Mouse (Mus musculus) heart, embryonic 12.5 days (tissue): ENCODE data around the gene Tns1. TPM values are rescaled to one million over a fixed set of nuclear protein-coding genes. Genes with fewer than 3 reads are reported as not detected.

ENCODE experiments used
- ATAC-seq: fragments of 200-750 bp; cut with Nextera tagmentation; 2 replicates; pipeline ENCODE4 v1.8.0; 2017; ENCODE audit warnings: moderate TSS enrichment, moderate library complexity; ENCODE audit not compliant: insufficient number of reproducible peaks, low FRiP score
- H3K27ac ChIP-seq: fragments of 300-500 bp; sonication (generic); 2 replicates; pipeline ENCODE4 v1.5.1; 2016; ENCODE audit warnings: mild to moderate bottlenecking, moderate library complexity; ENCODE audit not compliant: poor library complexity, severe bottlenecking
- H3K27me3 ChIP-seq: fragments of 300-500 bp; sonication (generic); replicated peaks from 2 replicates; pipeline ENCODE4 v1.6.1; 2016; ENCODE audit warnings: mild to moderate bottlenecking, moderate library complexity
- H3K36me3 ChIP-seq: fragments of 300-500 bp; sonication (generic); 2 replicates; pipeline ENCODE4 v1.6.1; 2016; ENCODE audit warnings: mild to moderate bottlenecking, moderate library complexity
- H3K4me1 ChIP-seq: fragments of 300-500 bp; sonication (generic); replicated peaks from 2 replicates; pipeline ENCODE4 v1.6.1; 2016; ENCODE audit warnings: mild to moderate bottlenecking
- H3K4me2 ChIP-seq: fragments of 300-500 bp; sonication (generic); 2 replicates; pipeline ENCODE4 v1.6.1; 2016; ENCODE audit warnings: mild to moderate bottlenecking, moderate library complexity
- H3K4me3 ChIP-seq: fragments of 300-500 bp; sonication (generic); 2 replicates; pipeline ENCODE4 v1.5.1; 2016; ENCODE audit warnings: mild to moderate bottlenecking
- H3K9ac ChIP-seq: fragments of 300-500 bp; sonication (generic); 2 replicates; pipeline ENCODE4 v1.6.1; 2016; ENCODE audit warnings: mild to moderate bottlenecking, moderate library complexity
- H3K9me3 ChIP-seq: fragments of 300-500 bp; sonication (generic); replicated peaks from 2 replicates; pipeline ENCODE4 v1.6.1; 2016; ENCODE audit warnings: mild to moderate bottlenecking, moderate library complexity
- WGBS: fragments of 180-500 bp; shearing (Covaris S2); methylation state at CpG from one replicate; pipeline ENCODE4 v1.1.7; 2016; 5-methylcytosine and 5-hydroxymethylcytosine counted together
- polyA plus RNA-seq: library from polyadenylated mRNA; unstranded; fragments of >200 nt; fragmentation: Nextera tagmentation; extraction: Ambion mirVana; gene quantifications from 2 replicates; pipeline ENCODE4 v1.2.1, GENCODE M21; 2016

Tns1 gene
- polyA plus RNA-seq, 1 experiment from 2014 or later: 115 TPM

DNA sequence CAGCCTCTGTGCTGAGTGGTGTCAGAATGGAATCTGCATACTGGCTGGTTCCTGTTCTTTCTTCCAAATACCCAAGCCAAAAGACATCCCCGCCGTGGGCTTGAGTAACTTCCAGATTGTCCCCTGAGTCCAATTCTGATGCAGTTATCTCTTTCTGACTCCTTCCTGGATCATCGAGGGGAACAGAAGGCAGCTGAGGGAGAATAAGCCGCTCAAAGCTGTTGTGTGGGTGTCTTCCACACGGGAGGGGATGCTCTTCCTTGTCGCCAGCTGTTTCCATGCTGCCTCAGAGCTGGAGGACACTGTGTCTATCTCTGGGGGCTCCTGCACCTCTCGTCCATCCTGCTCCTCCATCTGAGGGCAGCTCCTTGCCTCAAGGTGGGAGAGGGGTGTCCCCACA, 133.0 kb downstream of the Tns1 start:
- Histone ChIP-seq H3K4me2 (no peak overlapping the region), H3K4me1 (peaks cover 53% of the 10 kb centered on the region), H3K36me3 (peaks cover 84% of the 10 kb centered on the region), H3K27me3 (no peaks in the 10 kb centered on the region), H3K27ac (no peak overlapping the region), H3K9me3 (no peaks in the 10 kb centered on the region), H3K4me3 (no peak overlapping the region), H3K9ac (no peak overlapping the region)
- WGBS: 68% methylated on average over 7 of the region's 7 CpGs
- ATAC-seq: no peak

DNA sequence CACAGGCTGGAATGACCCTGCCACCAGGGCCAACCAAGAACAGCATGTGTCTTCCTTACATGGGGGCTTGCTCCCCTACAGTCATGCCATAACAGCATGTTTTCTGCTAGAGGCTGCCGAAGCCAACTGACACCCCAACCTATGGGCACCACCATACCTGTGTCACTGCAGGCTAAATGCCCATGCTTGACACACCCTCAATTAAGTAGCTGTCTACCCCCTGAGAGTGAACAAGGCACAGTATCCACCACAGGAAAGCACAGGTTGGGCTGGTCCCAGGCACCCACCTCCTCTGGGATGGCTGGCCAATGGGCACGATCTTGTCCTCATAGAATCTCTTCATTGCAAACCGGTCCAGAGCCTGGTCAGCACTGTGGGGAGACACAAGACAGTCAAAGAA, 134.2 kb downstream of the Tns1 start:
- Histone ChIP-seq H3K4me3 (no peak overlapping the region), H3K27ac (no peak overlapping the region), H3K4me2 (no peak overlapping the region), H3K4me1 (peaks cover 42% of the 10 kb centered on the region), H3K27me3 (no peaks in the 10 kb centered on the region), H3K9me3 (no peaks in the 10 kb centered on the region), H3K9ac (no peak overlapping the region), H3K36me3 (peaks cover 85% of the 10 kb centered on the region)
- no peak for ATAC-seq
- WGBS: 69% methylated on average over 3 of the region's 3 CpGs

DNA sequence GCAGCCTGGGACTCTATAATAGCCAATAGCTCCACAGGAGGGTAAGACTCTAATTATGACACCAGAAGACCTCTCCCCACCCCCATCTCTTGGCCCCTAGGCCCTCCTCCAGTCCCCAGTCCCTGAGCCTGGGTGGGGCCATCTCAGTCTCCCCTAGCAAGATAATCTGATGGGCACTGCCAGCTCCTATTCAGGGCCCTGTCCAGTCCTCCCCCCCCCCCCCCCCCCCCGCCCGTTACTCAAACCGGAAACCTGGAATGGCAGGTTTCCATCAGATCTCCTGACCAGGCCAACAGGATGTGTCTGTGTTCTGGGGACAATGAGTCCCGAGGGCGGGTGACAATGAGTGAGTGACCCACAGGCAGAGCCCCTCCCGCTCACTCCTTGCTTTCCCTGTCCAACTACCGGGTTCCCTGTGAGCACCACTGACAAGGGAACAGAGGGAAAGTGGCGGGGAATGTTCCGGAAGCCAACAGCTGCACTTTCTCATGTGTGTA, 136.5 kb downstream of the Tns1 start:
- no peaks in the 10 kb centered on the region for H3K27me3 ChIP-seq
- H3K36me3 ChIP-seq: peaks cover 87% of the 10 kb centered on the region
- H3K4me1 ChIP-seq: peaks cover 29% of the 10 kb centered on the region
- H3K4me2 ChIP-seq: no peak overlapping the region
- 39% methylated on average over 6 of the region's 9 CpGs for WGBS
- H3K9ac ChIP-seq: no peak overlapping the region
- ATAC-seq: peak; percentile 83
- H3K9me3 ChIP-seq: no peaks in the 10 kb centered on the region
- no peak overlapping the region for H3K4me3 ChIP-seq
- peak overlapping the region; percentile 74 for H3K27ac ChIP-seq

DNA sequence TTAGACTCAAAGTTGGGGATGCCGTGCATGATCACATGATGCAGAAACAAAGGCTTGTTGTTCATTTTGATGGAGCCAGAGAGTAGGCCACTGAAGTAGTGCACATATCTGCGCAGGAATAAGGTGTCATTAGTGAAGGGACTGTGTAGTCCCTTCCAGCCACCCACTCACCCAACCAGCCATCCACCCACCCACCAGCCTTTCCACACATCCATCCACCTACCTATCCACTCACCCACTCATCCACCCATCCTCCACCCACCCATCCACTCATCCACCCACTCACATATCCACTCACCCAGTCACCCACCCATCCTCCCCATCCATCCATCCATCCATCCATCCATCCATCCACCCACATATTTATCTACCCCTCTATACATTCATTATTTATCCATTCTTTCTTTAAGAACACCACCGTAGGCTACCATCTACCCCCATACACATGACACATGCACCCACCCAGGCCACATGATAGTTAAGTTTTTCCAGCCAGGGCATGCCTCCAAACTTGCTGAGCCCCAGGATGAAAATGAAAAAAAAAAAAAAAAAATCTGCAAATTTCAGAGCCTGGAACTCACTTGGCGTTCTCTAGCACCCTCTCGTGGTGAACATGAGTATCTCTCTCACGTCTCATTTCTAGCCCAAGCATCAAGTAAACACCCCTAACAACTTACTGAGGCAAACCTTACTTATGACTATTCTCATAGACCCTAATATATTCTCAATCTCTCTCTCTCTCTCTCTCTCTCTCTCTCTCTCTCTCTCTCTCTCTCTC, 137.8 kb downstream of the Tns1 start:
- H3K27ac ChIP-seq: no peak overlapping the region
- 40% methylated on average over 6 of the region's 6 CpGs for WGBS
- no peaks in the 10 kb centered on the region for H3K9me3 ChIP-seq
- H3K27me3 ChIP-seq: no peaks in the 10 kb centered on the region
- 0 out of 2 replicates have a peak overlapping the region, but pooled peaks have one; percentile 46 for H3K9ac ChIP-seq
- no peak for ATAC-seq
- peaks cover 25% of the 10 kb centered on the region for H3K4me1 ChIP-seq
- H3K4me2 ChIP-seq: no peak overlapping the region
- H3K4me3 ChIP-seq: no peak overlapping the region
- H3K36me3 ChIP-seq: peaks cover 88% of the 10 kb centered on the region

DNA sequence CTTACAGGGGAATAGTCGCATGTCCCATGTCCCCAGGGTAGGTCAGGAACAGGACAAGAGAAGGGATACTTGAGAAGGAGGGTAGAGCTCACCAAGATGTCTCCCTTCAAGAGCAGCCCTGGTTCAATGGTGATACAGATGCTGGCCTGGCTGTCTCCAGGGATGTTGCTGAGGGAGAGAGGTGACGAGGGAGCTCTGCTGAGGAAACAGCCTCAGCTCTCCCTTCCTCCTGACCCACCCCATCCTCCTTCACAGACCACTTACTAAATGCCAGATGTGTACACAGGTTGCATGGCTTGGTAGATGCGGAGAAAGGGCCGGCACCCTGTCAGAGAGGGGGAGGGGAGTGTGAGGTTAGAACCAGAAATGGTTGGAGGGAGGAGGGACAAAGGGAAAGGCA, 138.6 kb downstream of the Tns1 start:
- Histone ChIP-seq H3K36me3 (peaks cover 88% of the 10 kb centered on the region), H3K27ac (no peak overlapping the region), H3K4me2 (no peak overlapping the region), H3K9me3 (no peaks in the 10 kb centered on the region), H3K9ac (no peak overlapping the region), H3K27me3 (no peaks in the 10 kb centered on the region), H3K4me3 (no peak overlapping the region), H3K4me1 (peaks cover 32% of the 10 kb centered on the region)
- ATAC-seq: no peak
- 80% methylated on average over 4 of the region's 4 CpGs for WGBS

DNA sequence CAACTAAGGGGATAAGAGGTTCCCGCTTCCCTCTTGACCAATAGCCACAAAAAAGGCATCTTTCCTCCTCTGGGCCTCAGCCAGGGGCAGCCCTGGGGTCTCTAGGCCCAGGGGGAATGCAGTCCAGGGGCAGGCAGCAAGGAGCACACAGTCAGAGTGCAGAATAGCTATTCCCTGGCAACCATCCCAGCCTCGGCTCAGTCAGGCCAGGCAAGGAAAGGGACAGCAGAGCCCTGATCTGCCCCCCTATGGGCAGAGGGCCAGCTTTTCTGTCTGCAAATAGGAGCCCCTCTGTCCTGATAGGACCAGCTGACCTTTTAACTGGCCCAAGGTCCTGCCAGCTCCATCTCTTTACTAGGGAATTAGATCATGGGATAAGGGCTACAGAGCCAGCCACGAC, 145.0 kb downstream of the Tns1 start:
- peak overlapping the region; percentile 3; the same call in 1 of the 2 replicates for H3K9ac ChIP-seq
- peak; percentile 64 for ATAC-seq
- peak overlapping the region; percentile 70 for H3K27ac ChIP-seq
- 41% methylated on average over 3 of the region's 3 CpGs for WGBS
- peaks cover 97% of the 10 kb centered on the region for H3K36me3 ChIP-seq
- peaks cover 59% of the 10 kb centered on the region for H3K4me1 ChIP-seq
- H3K9me3 ChIP-seq: no peaks in the 10 kb centered on the region
- H3K4me2 ChIP-seq: no peak overlapping the region
- H3K4me3 ChIP-seq: no peak overlapping the region
- no peaks in the 10 kb centered on the region for H3K27me3 ChIP-seq

DNA sequence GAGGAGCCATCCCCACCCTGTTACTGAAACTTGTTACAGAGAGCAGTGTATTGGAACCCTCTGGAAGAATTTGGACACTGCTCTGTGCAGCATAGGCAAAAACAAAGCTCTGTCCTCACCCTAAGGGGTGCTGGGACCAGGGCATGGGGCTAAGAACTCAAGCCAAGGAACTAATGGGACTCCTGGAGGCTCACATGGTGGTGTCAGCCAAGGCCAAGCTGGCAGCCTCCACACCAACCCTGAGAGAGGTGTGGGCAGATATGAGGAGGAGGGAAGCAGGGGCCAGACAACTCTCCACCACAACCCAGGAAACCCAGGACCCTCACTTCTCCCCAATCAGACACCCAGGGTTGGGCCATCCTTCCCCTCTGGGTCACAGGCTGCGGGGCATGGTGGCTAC, 145.7 kb downstream of the Tns1 start:
- Histone ChIP-seq H3K27me3 (no peaks in the 10 kb centered on the region), H3K4me2 (no peak overlapping the region), H3K9me3 (no peaks in the 10 kb centered on the region), H3K4me1 (peaks cover 66% of the 10 kb centered on the region), H3K9ac (no peak overlapping the region; the same call in 1 of the 2 replicates), H3K36me3 (peaks cover 97% of the 10 kb centered on the region), H3K27ac (peak overlapping the region; percentile 70), H3K4me3 (no peak overlapping the region)
- WGBS: 100% methylated on average over 1 of the region's 1 CpGs
- ATAC-seq: no peak

DNA sequence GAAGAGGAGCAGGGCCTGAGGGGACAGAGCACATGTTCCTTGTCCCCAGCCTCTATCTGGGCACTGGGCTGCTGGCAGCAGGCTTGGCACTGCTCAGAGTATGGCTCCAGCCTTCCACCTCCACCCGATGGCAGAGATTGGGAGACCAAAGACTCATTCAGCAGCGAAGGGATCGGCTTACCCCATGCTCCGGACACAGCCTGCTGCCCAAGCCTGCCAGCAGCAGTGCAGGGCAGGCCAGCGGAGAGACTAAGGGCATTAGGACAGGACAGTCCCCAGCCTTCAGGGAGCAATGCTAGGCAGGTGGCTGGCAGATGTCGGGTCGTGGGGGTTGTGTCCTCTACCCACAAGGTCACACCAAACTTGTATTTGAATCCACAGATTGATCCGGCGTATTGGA, 150.3 kb downstream of the Tns1 start:
- no peak overlapping the region for H3K9ac ChIP-seq
- no peaks in the 10 kb centered on the region for H3K27me3 ChIP-seq
- H3K36me3 ChIP-seq: peaks cover 75% of the 10 kb centered on the region
- H3K9me3 ChIP-seq: no peaks in the 10 kb centered on the region
- 79% methylated on average over 9 of the region's 9 CpGs for WGBS
- no peak overlapping the region for H3K27ac ChIP-seq
- ATAC-seq: no peak
- H3K4me2 ChIP-seq: no peak overlapping the region
- no peak overlapping the region for H3K4me3 ChIP-seq
- peaks cover 79% of the 10 kb centered on the region for H3K4me1 ChIP-seq

DNA sequence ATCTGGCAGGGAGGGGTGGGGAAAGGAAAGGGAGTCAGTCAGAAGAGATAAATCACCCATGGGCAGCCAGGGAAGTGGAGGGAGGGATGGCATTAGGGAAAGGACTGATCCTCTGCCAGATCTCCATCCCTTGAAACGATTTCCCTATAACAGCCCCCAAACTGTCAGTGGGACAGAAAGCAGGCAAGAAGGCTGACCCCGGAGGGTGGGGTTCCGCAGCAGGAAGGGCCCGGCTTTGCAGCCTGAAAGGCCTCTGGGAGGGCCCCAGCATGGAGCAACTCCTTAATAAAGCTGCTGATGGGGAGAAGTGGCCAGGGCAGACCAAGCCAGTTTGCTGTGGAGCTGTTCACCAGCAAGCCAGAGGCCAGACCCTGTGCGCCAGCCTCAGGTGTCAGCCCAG, 151.5 kb downstream of the Tns1 start:
- no peaks in the 10 kb centered on the region for H3K27me3 ChIP-seq
- H3K4me3 ChIP-seq: no peak overlapping the region
- ATAC-seq: peak; percentile 60
- H3K27ac ChIP-seq: peak overlapping the region; percentile 69
- H3K4me1 ChIP-seq: peaks cover 85% of the 10 kb centered on the region
- peaks cover 69% of the 10 kb centered on the region for H3K36me3 ChIP-seq
- no peaks in the 10 kb centered on the region for H3K9me3 ChIP-seq
- 47% methylated on average over 5 of the region's 5 CpGs for WGBS
- H3K9ac ChIP-seq: peak overlapping the region; percentile 25; the same call in 1 of the 2 replicates
- no peak overlapping the region for H3K4me2 ChIP-seq

DNA sequence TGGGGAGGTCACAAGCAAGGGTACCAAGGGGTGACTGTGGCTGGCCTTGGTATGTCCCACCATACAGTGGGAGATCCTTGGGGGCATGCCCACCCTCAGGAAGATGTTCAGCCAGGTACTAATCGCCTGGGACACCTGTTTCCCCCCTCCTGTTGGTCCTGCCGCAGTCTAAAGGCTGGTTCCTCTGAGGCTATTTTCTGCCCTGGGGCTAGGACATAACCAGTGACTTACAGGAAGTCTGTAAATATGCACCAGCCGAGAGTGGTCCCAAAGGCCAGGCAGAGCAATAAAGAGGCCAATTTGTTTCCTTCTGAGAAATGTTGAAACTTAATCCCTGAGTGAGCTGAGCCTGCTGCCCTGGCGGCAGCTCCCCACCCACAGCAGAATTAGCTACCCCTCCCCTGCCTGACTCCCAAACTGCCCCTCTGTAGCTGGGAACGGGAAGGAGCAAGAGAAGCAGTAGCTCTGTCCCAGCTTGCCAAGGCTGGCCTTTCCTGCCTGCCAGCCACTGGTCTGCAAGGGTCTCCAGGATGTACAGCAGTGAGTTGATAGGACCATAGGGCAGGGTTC, 154.0 kb downstream of the Tns1 start:
- H3K36me3 ChIP-seq: peaks cover 55% of the 10 kb centered on the region
- 39% methylated on average over 5 of the region's 5 CpGs for WGBS
- H3K27me3 ChIP-seq: no peaks in the 10 kb centered on the region
- H3K9ac ChIP-seq: 0 out of 2 replicates have a peak overlapping the region, but pooled peaks have one; percentile 30
- no peaks in the 10 kb centered on the region for H3K9me3 ChIP-seq
- no peak for ATAC-seq
- peak overlapping the region; percentile 62 for H3K27ac ChIP-seq
- no peak overlapping the region for H3K4me3 ChIP-seq
- H3K4me2 ChIP-seq: no peak overlapping the region
- H3K4me1 ChIP-seq: peaks cover 92% of the 10 kb centered on the region

DNA sequence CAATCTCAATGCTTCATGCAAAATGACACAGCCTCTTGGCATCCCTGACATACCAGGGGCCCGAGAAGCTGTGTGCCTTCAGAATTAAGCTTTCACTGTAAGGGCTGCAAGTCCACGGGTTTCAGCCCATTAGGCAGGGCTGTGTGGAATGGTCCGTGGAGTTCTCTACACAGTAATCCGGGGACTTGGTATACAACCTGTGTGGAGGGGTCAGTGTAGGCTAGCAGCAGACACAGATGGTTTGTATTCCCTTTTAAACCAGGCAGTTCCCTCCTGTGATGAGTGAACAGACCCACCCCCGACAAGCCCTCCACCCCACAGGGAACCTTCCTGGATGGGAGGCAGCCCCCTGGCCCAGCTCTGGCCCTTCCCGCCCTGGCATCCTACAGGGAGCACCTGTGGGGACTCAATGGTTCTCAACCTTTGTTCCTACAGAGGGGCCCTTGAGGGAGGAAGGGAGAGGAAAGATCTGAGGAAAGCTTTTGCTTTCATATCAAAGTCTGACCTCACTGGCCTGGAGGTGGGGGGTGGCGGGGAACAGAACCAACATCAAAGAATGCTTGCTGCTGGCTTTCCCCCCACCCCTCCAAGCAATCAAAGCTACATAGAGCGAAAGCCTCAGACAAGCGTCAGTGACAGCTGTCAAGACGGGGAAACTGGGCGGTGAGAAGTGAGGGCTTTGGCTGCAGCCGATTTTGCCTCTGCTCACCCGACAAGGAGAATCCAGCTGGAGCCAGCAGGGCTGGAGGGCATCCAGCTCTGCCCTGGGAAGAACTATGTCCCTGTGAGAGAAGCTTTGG, 155.3 kb downstream of the Tns1 start:
- WGBS: 14% methylated on average over 13 of the region's 13 CpGs
- peaks cover 41% of the 10 kb centered on the region for H3K36me3 ChIP-seq

More for the DNA sequence above, 155.3 kb downstream of the Tns1 start:
- Histone ChIP-seq H3K4me1 (peaks cover 89% of the 10 kb centered on the region), H3K27me3 (no peaks in the 10 kb centered on the region), H3K9me3 (no peaks in the 10 kb centered on the region), H3K9ac (peak overlapping the region; percentile 42), H3K4me2 (peak overlapping the region; percentile 41), H3K27ac (peak overlapping the region; percentile 80), H3K4me3 (no peak overlapping the region)
- peak; percentile 34 for ATAC-seq
